Mouse (Mus musculus) neural tube, embryonic 15.5 days (tissue): Measurements from ENCODE around the gene Slfn14. TPM values are rescaled to one million over a fixed set of nuclear protein-coding genes. Genes with fewer than 3 reads are reported as not detected.
"Not testable (repeated sequence)": the region's sequence is repeated elsewhere in the genome, so short reads cannot be mapped to it uniquely, and the experiment has no call there.

Source experiments
- ATAC-seq: fragments of 200-750 bp; cut with Nextera tagmentation; 2 replicates; pipeline ENCODE4 v1.8.0; 2017; ENCODE audit warnings: mild to moderate bottlenecking, moderate TSS enrichment, moderate library complexity; ENCODE audit not compliant: low FRiP score
- H3K27ac ChIP-seq: fragments of 300-500 bp; sonication (generic); replicated peaks from 2 replicates; pipeline ENCODE4 v1.5.1; 2015; ENCODE audit warnings: mild to moderate bottlenecking, inconsistent platforms
- H3K27me3 ChIP-seq: fragments of 300-500 bp; sonication (generic); replicated peaks from 2 replicates; pipeline ENCODE4 v1.6.1; 2015; ENCODE audit warnings: inconsistent platforms
- H3K36me3 ChIP-seq: fragments of 300-500 bp; sonication (generic); 2 replicates; pipeline ENCODE4 v1.6.1; 2015; ENCODE audit warnings: inconsistent platforms
- H3K4me1 ChIP-seq: fragments of 300-500 bp; sonication (generic); 2 replicates; pipeline ENCODE4 v1.6.1; 2015; ENCODE audit warnings: inconsistent platforms
- H3K4me2 ChIP-seq: fragments of 300-500 bp; sonication (generic); 2 replicates; pipeline ENCODE4 v1.6.1; 2015; ENCODE audit warnings: inconsistent platforms, mild to moderate bottlenecking, moderate library complexity
- H3K4me3 ChIP-seq: fragments of 300-500 bp; sonication (generic); replicated peaks from 2 replicates; pipeline ENCODE4 v1.5.1; 2015; ENCODE audit warnings: mild to moderate bottlenecking, inconsistent platforms
- H3K9ac ChIP-seq: fragments of 300-500 bp; sonication (generic); replicated peaks from 2 replicates; pipeline ENCODE4 v1.6.1; 2015; ENCODE audit warnings: mild to moderate bottlenecking, inconsistent platforms
- H3K9me3 ChIP-seq: fragments of 300-500 bp; sonication (generic); replicated peaks from 2 replicates; pipeline ENCODE4 v1.6.1; 2016; ENCODE audit warnings: inconsistent platforms
- WGBS: fragments of 180-500 bp; shearing (Covaris S2); methylation state at CpG from one replicate; pipeline ENCODE4 v1.1.7; 2015; ENCODE audit warnings: mixed read lengths; 5-methylcytosine and 5-hydroxymethylcytosine counted together
- polyA plus RNA-seq: library from polyadenylated mRNA; unstranded; fragments of >200 nt; fragmentation: Nextera tagmentation; extraction: Ambion mirVana; gene quantifications from 2 replicates; pipeline ENCODE4 v1.2.1, GENCODE M21; 2015

The Slfn14 gene
- polyA plus RNA-seq, 1 experiment from 2014 or later: 0.09 TPM

- H3K9me3 ChIP-seq, ATAC-seq, H3K4me1 ChIP-seq, H3K9ac ChIP-seq, H3K27me3 ChIP-seq, H3K27ac ChIP-seq, H3K4me3 ChIP-seq, H3K36me3 ChIP-seq, H3K4me2 ChIP-seq: not testable (repeated sequence)
- WGBS: 66% methylated on average over 5 of the region's 5 CpGs
Measured at GRCm38 (mm10) chr11:83233621-83234020, 52.9 kb downstream of the Slfn14 start.

GRCm38 (mm10) chr11:83230966-83231365, 55.6 kb downstream of the Slfn14 start:
- Histone ChIP-seq H3K4me1 (no peaks in the 10 kb centered on the region), H3K36me3 (no peaks in the 10 kb centered on the region), H3K9ac (no peak overlapping the region), H3K4me3 (no peak overlapping the region), H3K27ac (no peak overlapping the region), H3K4me2 (no peak overlapping the region), H3K9me3 (no peaks in the 10 kb centered on the region), H3K27me3 (no peaks in the 10 kb centered on the region)
- WGBS: 87% methylated on average over 3 of the region's 3 CpGs
- ATAC-seq: no peak

GRCm38 (mm10) chr11:83227926-83228723, 58.4 kb downstream of the Slfn14 start:
- no peak for ATAC-seq
- H3K27me3 ChIP-seq: no peaks in the 10 kb centered on the region
- no peaks in the 10 kb centered on the region for H3K9me3 ChIP-seq
- no peaks in the 10 kb centered on the region for H3K36me3 ChIP-seq
- H3K4me2 ChIP-seq: no peak overlapping the region
- H3K4me1 ChIP-seq: no peaks in the 10 kb centered on the region
- H3K9ac ChIP-seq: no peak overlapping the region
- H3K4me3 ChIP-seq: no peak overlapping the region
- WGBS: 89% methylated on average over 7 of the region's 7 CpGs
- H3K27ac ChIP-seq: no peak overlapping the region

- ATAC-seq: no peak
- 93% methylated on average over 9 of the region's 9 CpGs for WGBS
Measured at GRCm38 (mm10) chr11:83225371-83225960, 61.1 kb downstream of the Slfn14 start.

More at GRCm38 (mm10) chr11:83225371-83225960, 61.1 kb downstream of the Slfn14 start:
- H3K4me1 ChIP-seq: no peaks in the 10 kb centered on the region
- no peak overlapping the region for H3K9ac ChIP-seq
- no peaks in the 10 kb centered on the region for H3K9me3 ChIP-seq
- H3K4me3 ChIP-seq: no peak overlapping the region
- H3K27ac ChIP-seq: no peak overlapping the region
- no peak overlapping the region for H3K4me2 ChIP-seq
- no peaks in the 10 kb centered on the region for H3K36me3 ChIP-seq
- no peaks in the 10 kb centered on the region for H3K27me3 ChIP-seq

Other genes with a start within 250 kb of the Slfn14 start
- gene Slfn2, start 221.6 kb downstream of the Slfn14 start, polyA plus RNA-seq: 2.0 and 7.0 TPM in 2 replicates
- 0.28 TPM in 1 of 2 replicates, not detected in the other for gene Slfn1, start 169.9 kb downstream of the Slfn14 start, polyA plus RNA-seq
- not detected in 2 replicates for gene Slfn4, start 111.5 kb downstream of the Slfn14 start, polyA plus RNA-seq
- gene Slfn3, start 95.4 kb downstream of the Slfn14 start, polyA plus RNA-seq: 0.17 and 1.1 TPM in 2 replicates
- 100 and 101 TPM in 2 replicates for gene Ap2b1, start 12.3 kb upstream of the Slfn14 start, polyA plus RNA-seq
- gene Pex12, start 15.9 kb upstream of the Slfn14 start, polyA plus RNA-seq: 14.6 and 16.8 TPM in 2 replicates
- 38.3 and 52.2 TPM in 2 replicates for gene Rasl10b, start 122.4 kb upstream of the Slfn14 start, polyA plus RNA-seq
- gene Gas2l2, start 142.7 kb upstream of the Slfn14 start, polyA plus RNA-seq: 0.37 and 0.41 TPM in 2 replicates
- gene 1700020L24Rik, start 151.0 kb upstream of the Slfn14 start, polyA plus RNA-seq: 0.37 and 0.54 TPM in 2 replicates
- 3.9 and 4.6 TPM in 2 replicates for gene Mmp28, start 176.3 kb upstream of the Slfn14 start, polyA plus RNA-seq
- 12.7 and 14.1 TPM in 2 replicates for gene Taf15, start 186.4 kb upstream of the Slfn14 start, polyA plus RNA-seq
- not detected in 2 replicates for gene Heatr9, start 235.4 kb upstream of the Slfn14 start, polyA plus RNA-seq
- gene Ccl5, start 243.8 kb upstream of the Slfn14 start, polyA plus RNA-seq: 5.1 TPM in 1 of 2 replicates, not detected in the other